Mouse (Mus musculus) lung, adult 2 months (tissue): Measurements from ENCODE around the gene Coq2. TPM values are rescaled to one million over a fixed set of nuclear protein-coding genes. Genes with fewer than 3 reads are reported as not detected.

ENCODE experiments used
- DNase-seq: peaks from one replicate; pipeline ENCODE4 v3.0.0; 2022
- H3K4me1 ChIP-seq: fragments of 200-500 bp; 2 replicates; pipeline ENCODE4 v1.6.1; 2011; ENCODE audit warnings: low read length; ENCODE audit not compliant: control insufficient read depth, insufficient read depth
- H3K4me3 ChIP-seq: fragments of 200-500 bp; replicated peaks from 2 replicates; pipeline ENCODE3; 2011; ENCODE audit warnings: low read depth, mild to moderate bottlenecking, control low read depth, low read length; ENCODE audit errors: extremely low read depth
- CTCF ChIP-seq: fragments of 200-500 bp; IDR thresholded peaks from 2 replicates; pipeline ENCODE4 v1.5.1; 2011; ENCODE audit warnings: mild to moderate bottlenecking, low read length, control low read depth; ENCODE audit not compliant: insufficient read depth
- POLR2A ChIP-seq: fragments of 200-500 bp; IDR thresholded peaks from 2 replicates; pipeline ENCODE4 v1.6.1; 2011; ENCODE audit warnings: low read depth, mild to moderate bottlenecking, control low read depth, low read length, borderline replicate concordance; ENCODE audit errors: extremely low read depth
- WGBS: fragments of 180-500 bp; shearing (Covaris S2); methylation state at CpG from one replicate; pipeline ENCODE4 v1.1.7; 2018; 5-methylcytosine and 5-hydroxymethylcytosine counted together
- polyA plus RNA-seq: library from polyadenylated mRNA; depleted of rRNA; stranded (reverse); fragments of >200 nt; gene quantifications from 2 replicates; pipeline ENCODE4 v1.2.3, GENCODE M21; 2012

The Coq2 gene
- polyA plus RNA-seq, 1 experiment: 67.7 TPM

DNA sequence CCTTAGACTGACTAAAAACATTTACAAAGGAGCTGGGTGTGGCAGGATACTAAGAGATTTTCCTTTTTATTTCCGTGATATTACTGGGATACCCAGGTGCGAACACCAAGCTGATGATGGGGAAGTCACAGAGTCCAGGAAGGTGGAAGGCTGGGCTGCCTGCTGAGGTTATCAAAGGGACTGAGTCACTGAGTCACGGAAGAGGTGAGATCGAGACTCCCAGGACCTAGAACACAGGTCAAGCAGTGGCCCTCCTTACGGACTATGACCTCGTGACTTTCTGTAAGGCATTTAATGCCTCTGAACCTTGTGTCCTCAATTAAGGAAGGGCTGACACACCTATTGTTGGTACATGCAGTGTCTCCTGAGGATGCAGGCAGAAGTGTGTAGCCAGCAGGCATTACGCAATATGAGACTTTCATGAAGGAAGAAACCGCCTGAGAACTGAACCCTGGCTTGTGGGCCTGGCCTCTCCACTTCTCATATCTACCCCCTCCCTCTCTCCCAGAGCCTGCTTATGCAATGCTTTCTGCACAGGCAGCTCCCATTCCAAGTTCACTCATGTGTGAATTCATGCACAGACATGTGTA is 42.3 kb downstream of the Coq2 start:
- no peak overlapping the region for H3K4me3 ChIP-seq
- WGBS: 66% methylated on average over 8 of the region's 8 CpGs
- no peak for DNase-seq
- H3K4me1 ChIP-seq: peaks cover 14% of the 10 kb centered on the region
- TF ChIP-seq CTCF (no peak), POLR2A (no peak)

DNA sequence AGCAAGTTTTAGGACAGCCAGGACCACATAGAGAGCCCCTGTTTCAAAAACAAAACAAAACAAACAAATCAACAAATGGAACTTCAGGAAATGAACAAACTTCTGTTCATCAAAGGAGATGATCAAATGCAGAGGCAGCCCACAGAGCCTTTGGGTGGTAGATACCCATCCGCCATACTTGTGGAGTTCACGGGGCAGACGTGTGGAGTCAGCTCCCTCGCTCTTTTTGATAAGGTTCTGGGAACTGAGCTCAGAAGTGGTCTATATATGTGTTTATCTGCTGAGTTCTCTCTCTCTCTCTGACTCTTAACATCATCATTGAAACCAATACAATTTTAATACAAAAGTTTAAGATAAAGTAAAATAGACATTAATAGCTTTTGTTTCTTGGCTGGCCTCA is 46.1 kb downstream of the Coq2 start:
- 94% methylated on average over 4 of the region's 4 CpGs for WGBS
- Histone ChIP-seq H3K4me3 (no peak overlapping the region), H3K4me1 (peaks cover 6% of the 10 kb centered on the region)
- DNase-seq: no peak
- no peak for TF ChIP-seq POLR2A
- TF ChIP-seq CTCF: no peak

DNA sequence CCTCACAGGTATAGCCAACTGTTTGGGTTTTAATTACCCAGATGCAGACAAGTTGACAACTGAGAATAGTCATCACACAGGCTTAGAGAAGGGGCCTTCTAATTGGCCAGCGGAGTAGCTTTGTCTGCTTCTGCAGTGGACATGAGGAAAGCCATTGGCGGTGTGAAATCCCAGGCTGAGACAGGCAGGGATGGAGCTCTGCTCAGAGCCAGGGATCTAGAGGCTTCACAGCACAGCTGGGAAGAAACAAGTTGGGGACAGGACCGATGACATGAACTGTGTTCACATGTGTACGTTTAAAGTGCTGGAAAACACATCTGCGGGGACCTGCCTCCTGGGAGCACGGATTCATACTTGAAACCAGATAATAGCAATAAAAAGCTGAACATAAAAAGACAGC is 48.4 kb downstream of the Coq2 start:
- TF ChIP-seq CTCF (no peak), POLR2A (no peak)
- DNase-seq: no peak
- 49% methylated on average over 6 of the region's 6 CpGs for whole genome bisulfite sequencing
- Histone ChIP-seq H3K4me3 (no peak overlapping the region), H3K4me1 (no peaks in the 10 kb centered on the region)

GRCm38 (mm10) chr5:100624743-100625360 is 50.1 kb downstream of the Coq2 start:
- H3K4me3 ChIP-seq: no peak overlapping the region
- no peak for TF ChIP-seq CTCF
- TF ChIP-seq POLR2A: no peak
- DNase-seq: no peak
- 63% methylated on average over 9 of the region's 9 CpGs for WGBS
- H3K4me1 ChIP-seq: no peaks in the 10 kb centered on the region

- DNase-seq: no peak
- TF ChIP-seq POLR2A: no peak
- 89% methylated on average over 12 of the region's 12 CpGs for WGBS
- H3K4me3 ChIP-seq: no peak overlapping the region
- H3K4me1 ChIP-seq: no peaks in the 10 kb centered on the region
Measured at GRCm38 (mm10) chr5:100622509-100623163, 52.3 kb downstream of the Coq2 start.

- Histone ChIP-seq H3K4me1 (no peaks in the 10 kb centered on the region), H3K4me3 (no peak overlapping the region)
- no peak for DNase-seq
- 39% methylated on average over 8 of the region's 8 CpGs for WGBS
- TF ChIP-seq CTCF: no peak
Measured at GRCm38 (mm10) chr5:100621876-100622508, 52.9 kb downstream of the Coq2 start.

- no peak overlapping the region for H3K4me3 ChIP-seq
- 64% methylated on average over 9 of the region's 9 CpGs for WGBS
- DNase-seq: no peak
- no peak for TF ChIP-seq CTCF
- no peak for TF ChIP-seq POLR2A
- no peaks in the 10 kb centered on the region for H3K4me1 ChIP-seq
Measured at GRCm38 (mm10) chr5:100620952-100621351, 54.0 kb downstream of the Coq2 start.

- no peak for TF ChIP-seq CTCF
- no peak for TF ChIP-seq POLR2A
- DNase-seq: no peak
- H3K4me3 ChIP-seq: no peak overlapping the region
- H3K4me1 ChIP-seq: no peaks in the 10 kb centered on the region
- WGBS: 92% methylated on average over 15 of the region's 15 CpGs
Measured at GRCm38 (mm10) chr5:100619586-100620275, 55.2 kb downstream of the Coq2 start.
